Mouse (Mus musculus): ENCODE data around the gene Plcb1.

DNA sequence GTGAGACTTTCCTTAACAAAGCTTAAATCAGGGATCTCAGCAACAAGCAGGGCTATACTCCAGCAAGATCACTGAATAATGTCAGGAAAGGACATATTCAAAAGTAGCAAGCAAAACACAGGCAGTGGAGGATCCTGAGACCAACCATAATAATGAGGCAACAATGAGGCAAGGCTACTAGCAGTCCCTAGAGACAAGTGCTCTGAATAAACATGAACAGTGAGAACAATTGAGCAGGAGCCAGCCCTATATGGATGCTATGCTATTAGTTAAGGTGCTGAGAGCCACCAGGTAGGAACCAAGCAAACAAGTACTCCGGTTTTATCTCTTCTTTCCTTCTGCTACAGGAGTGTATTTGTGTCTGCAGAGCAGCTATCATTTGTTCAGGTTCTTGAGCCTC, 24.8 kb upstream of the Plcb1 start:
- no peak for TF ChIP-seq CTCF (IDR thresholded peaks at IDR 0.05; ENCODE audit: borderline replicate concordance, insufficient read depth, low read length)
- no peak for TF ChIP-seq POLR2A (IDR thresholded peaks at IDR 0.05; ENCODE audit: low read depth, low read length)
